In genomic region chr8:64047963-64048505, GRCm38 (mm10) we compare ENCODE assay signal across 30 mouse cellular contexts.
DNase-seq lines count a peak whose midpoint lies in the region; ATAC-seq and TF ChIP-seq lines count a peak whose summit lies in the region.
"Had no signal": no experiment of that assay in that cellular context is flagged by ENCODE, and none has a peak within 500 bp of the region (broad histone marks: within the 10 kb centered on the region; RNA-seq: fewer than 3 reads in every experiment).

No protein-coding gene starts in this region.

- no peak overlapping the region for H3K27ac ChIP-seq in forebrain, embryonic 13.5 days
- no peak overlapping the region for H3K27ac ChIP-seq in forebrain, embryonic 15.5 days (replicated peaks)
- no peak overlapping the region for H3K27ac ChIP-seq in lung, embryonic 14.5 days (ENCODE audit: low read depth)
- H3K27ac ChIP-seq in kidney, embryonic 14.5 days (ENCODE audit: low read depth, low read length): no peak overlapping the region
- H3K27ac ChIP-seq: embryonic facial prominence, embryonic 12.5 days; gastrocnemius, adult 2 months; hindbrain, embryonic 14.5 days; kidney, embryonic 15.5 days; liver, embryonic 12.5 days; macrophage had no signal

- peaks cover 11% of the 10 kb centered on the region for H3K4me1 ChIP-seq in forebrain, embryonic 13.5 days
- peaks cover 9% of the 10 kb centered on the region; the same call in 1 of the 2 replicates for H3K4me1 ChIP-seq in forebrain, embryonic 15.5 days
- H3K4me1 ChIP-seq in lung, embryonic 14.5 days (ENCODE audit: insufficient read depth): no peaks in the 10 kb centered on the region
- no peaks in the 10 kb centered on the region for H3K4me1 ChIP-seq in kidney, embryonic 14.5 days (ENCODE audit: control insufficient read depth, insufficient read depth, low read length)
- H3K4me1 ChIP-seq: embryonic facial prominence, embryonic 12.5 days; kidney, embryonic 15.5 days; liver, embryonic 12.5 days had no signal

- no peak overlapping the region for H3K4me3 ChIP-seq in forebrain, embryonic 13.5 days
- no peak overlapping the region for H3K4me3 ChIP-seq in forebrain, embryonic 15.5 days
- no peak overlapping the region for H3K4me3 ChIP-seq in lung, embryonic 14.5 days (ENCODE audit: low read depth, low read length)
- no peak overlapping the region for H3K4me3 ChIP-seq in kidney, embryonic 14.5 days (ENCODE audit: low read length)
- H3K4me3 ChIP-seq: embryonic facial prominence, embryonic 12.5 days; gastrocnemius, adult 2 months; kidney, embryonic 15.5 days; liver, embryonic 12.5 days; myocyte had no signal

- H3K9ac ChIP-seq in forebrain, embryonic 13.5 days: no peak overlapping the region
- H3K9ac ChIP-seq in forebrain, embryonic 15.5 days (replicated peaks): no peak overlapping the region
- H3K9ac ChIP-seq in lung, embryonic 14.5 days: no peak overlapping the region
- H3K9ac ChIP-seq in kidney, embryonic 14.5 days (ENCODE audit: low read depth, low read length): no peak overlapping the region
- H3K9ac ChIP-seq: embryonic facial prominence, embryonic 12.5 days; hindbrain, embryonic 14.5 days; kidney, embryonic 15.5 days; liver, embryonic 12.5 days; liver, postnatal 0 days had no signal

- no peak overlapping the region for H3K4me2 ChIP-seq in forebrain, embryonic 13.5 days
- H3K4me2 ChIP-seq in forebrain, embryonic 15.5 days (replicated peaks): no peak overlapping the region
- H3K4me2 ChIP-seq in lung, embryonic 14.5 days: peak overlapping the region; percentile 20; the same call in 1 of the 2 replicates
- no peak overlapping the region for H3K4me2 ChIP-seq in kidney, embryonic 14.5 days (replicated peaks; ENCODE audit: low read depth, low read length)
- H3K4me2 ChIP-seq: embryonic facial prominence, embryonic 12.5 days; heart, embryonic 11.5 days; hindbrain, embryonic 14.5 days; kidney, embryonic 15.5 days; liver, embryonic 12.5 days had no signal

- TF ChIP-seq CTCF in lung, embryonic 14.5 days (IDR thresholded peaks at IDR 0.05; ENCODE audit: low read depth): no peak
- no peak for TF ChIP-seq CTCF in brain, embryonic 14.5 days (IDR thresholded peaks at IDR 0.05; ENCODE audit: borderline replicate concordance, extremely low read depth, insufficient read depth, insufficient read length)

- no peaks in the 10 kb centered on the region for H3K27me3 ChIP-seq in forebrain, embryonic 13.5 days
- H3K27me3 ChIP-seq in forebrain, embryonic 15.5 days: no peaks in the 10 kb centered on the region
- no peaks in the 10 kb centered on the region for H3K27me3 ChIP-seq in lung, embryonic 14.5 days (ENCODE audit: insufficient read depth, low read length)
- no peaks in the 10 kb centered on the region for H3K27me3 ChIP-seq in kidney, embryonic 14.5 days (ENCODE audit: control insufficient read depth, insufficient read depth, low read length)
- H3K27me3 ChIP-seq: CH12.LX; embryonic facial prominence, embryonic 12.5 days; kidney, embryonic 15.5 days; liver, embryonic 12.5 days had no signal

- no peaks in the 10 kb centered on the region for H3K36me3 ChIP-seq in forebrain, embryonic 13.5 days (ENCODE audit: poor library complexity, severe bottlenecking)
- H3K36me3 ChIP-seq in forebrain, embryonic 15.5 days: no peaks in the 10 kb centered on the region
- no peaks in the 10 kb centered on the region for H3K36me3 ChIP-seq in lung, embryonic 14.5 days (ENCODE audit: insufficient read depth)
- H3K36me3 ChIP-seq in kidney, embryonic 14.5 days (ENCODE audit: control insufficient read depth, insufficient read depth, low read length): no peaks in the 10 kb centered on the region
- H3K36me3 ChIP-seq: embryonic facial prominence, embryonic 12.5 days; kidney, embryonic 15.5 days; liver, embryonic 12.5 days had no signal

- peak; percentile 55 for DNase-seq in lung, embryonic 14.5 days
- DNase-seq in lung, adult 18-20 months: no peak
- peak; percentile 36 for DNase-seq in brain, embryonic 14.5 days (ENCODE audit: low read depth)
- peak; percentile 37 for DNase-seq in retina, postnatal 1 day
- DNase-seq: adrenal gland, adult 8-10 months; cerebellum, adult 11-12 months; cerebellum, adult 9-11 months; embryo, embryonic 11 days; gastrocnemius, adult 2 months; gastrocnemius, postnatal 36 days; heart, adult 18-20 months; heart, postnatal 36 days; kidney, adult 11 months; kidney, postnatal 25 days; liver, postnatal 0 days; lung, postnatal 10 days; right cerebral cortex, postnatal 14 days had no signal

- H3K9me3 ChIP-seq in forebrain, embryonic 13.5 days (replicated peaks): no peaks in the 10 kb centered on the region
- H3K9me3 ChIP-seq in forebrain, embryonic 15.5 days: no peaks in the 10 kb centered on the region
- no peaks in the 10 kb centered on the region for H3K9me3 ChIP-seq in lung, embryonic 14.5 days (ENCODE audit: low read depth, low read length)
- H3K9me3 ChIP-seq in kidney, embryonic 14.5 days (ENCODE audit: control insufficient read depth, low read length): no peaks in the 10 kb centered on the region
- H3K9me3 ChIP-seq: embryonic facial prominence, embryonic 12.5 days; kidney, embryonic 15.5 days; liver, embryonic 12.5 days had no signal

- 35% methylated on average over 9 of the region's 9 CpGs for WGBS in forebrain, embryonic 13.5 days
- WGBS in forebrain, embryonic 15.5 days: 23% methylated on average over 9 of the region's 9 CpGs
- 22% methylated on average over 9 of the region's 9 CpGs for WGBS in lung, embryonic 14.5 days
- 61% methylated on average over 9 of the region's 9 CpGs for WGBS in kidney, embryonic 14.5 days

- no peak for TF ChIP-seq POLR2A in brain, embryonic 14.5 days (IDR thresholded peaks at IDR 0.05; ENCODE audit: borderline replicate concordance, extremely low read depth, insufficient read depth, insufficient read length, poor library complexity, severe bottlenecking)

- peak; percentile 21; the same call in 1 of the 2 replicates for ATAC-seq in forebrain, embryonic 13.5 days
- ATAC-seq in forebrain, embryonic 15.5 days (replicated peaks): no peak
- ATAC-seq in lung, embryonic 14.5 days (ENCODE audit: insufficient read depth): peak; percentile 41; the same call in 1 of the 2 replicates
- no peak for ATAC-seq in kidney, embryonic 14.5 days (ENCODE audit: low FRiP score, low TSS enrichment)
- ATAC-seq: inflammation-experienced regulatory T-cells, adult 6 months; liver, embryonic 12.5 days; liver, postnatal 0 days; midbrain, embryonic 16.5 days had no signal

Comparison
In these comparisons a context has a peak if more than half of its experiments do, and no peak if none do; other contexts are left out.
1. ATAC-seq: peak in forebrain, embryonic 13.5 days (single experiment) and lung, embryonic 14.5 days (single experiment); none in forebrain, embryonic 15.5 days (single experiment) and kidney, embryonic 14.5 days (single experiment).
2. DNase-seq: peak in lung, embryonic 14.5 days (single experiment), brain, embryonic 14.5 days (single experiment) and retina, postnatal 1 day (single experiment); none in lung, adult 18-20 months (0 of 2).